Mouse (Mus musculus) heart, postnatal 0 days (tissue): ENCODE results near the gene Cd86.

Experiments used
- CTCF ChIP-seq: IDR thresholded peaks from 2 replicates; pipeline ENCODE4 v1.5.1; 2016; ENCODE audit warnings: antibody characterized with exemption, control low read depth, low read depth
- EP300 ChIP-seq: IDR thresholded peaks from 2 replicates; pipeline ENCODE4 v1.6.1; 2016; ENCODE audit warnings: antibody characterized with exemption, low read depth

DNA sequence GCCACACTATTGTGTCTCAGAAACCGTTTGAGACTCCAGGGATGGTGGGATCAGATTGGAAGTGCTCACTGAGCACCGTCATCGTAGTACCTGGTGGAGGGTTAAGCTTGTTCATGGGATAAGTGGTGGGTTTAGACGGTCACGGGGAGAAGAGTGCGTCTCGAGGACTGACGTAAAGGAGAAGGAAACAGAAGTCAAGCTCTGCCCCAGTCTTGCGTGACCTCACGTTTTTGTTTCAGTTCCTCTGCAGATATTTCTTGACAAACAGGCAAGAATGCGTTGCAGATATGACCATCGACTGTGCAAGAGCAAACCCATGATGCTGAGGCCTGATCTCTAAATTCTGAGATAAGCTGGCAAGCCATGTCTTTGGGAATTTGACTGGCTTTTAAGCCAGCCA lies 45.9 kb upstream of the Cd86 start:
- TF ChIP-seq CTCF (no peak), EP300 (no peak)
